Mouse (Mus musculus) small intestine, adult 2 months (tissue): ENCODE data around the gene Jam3.

Experiments
- CTCF ChIP-seq: fragments of 200-500 bp; IDR thresholded peaks from 2 replicates; pipeline ENCODE4 v1.5.1; 2012; ENCODE audit warnings: low read depth, mild to moderate bottlenecking, control low read depth, inconsistent platforms, low read length, moderate library complexity, mixed read lengths; ENCODE audit not compliant: insufficient replicate concordance, insufficient read length; ENCODE audit errors: extremely low read depth
- POLR2A ChIP-seq: fragments of 200-500 bp; IDR thresholded peaks from 2 replicates; pipeline ENCODE4 v1.6.1; 2012; ENCODE audit warnings: low read depth, mild to moderate bottlenecking, control low read depth, inconsistent platforms, low read length, moderate library complexity

- no peak for TF ChIP-seq POLR2A
- TF ChIP-seq CTCF: no peak
These were observed 35.2 kb upstream of the Jam3 start for GRCm38 (mm10) chr9:27190461-27190860.
